Mouse (Mus musculus) spleen, adult 2 months (tissue): ENCODE results near the gene Cap1. TPM values are rescaled to one million over a fixed set of nuclear protein-coding genes. Genes with fewer than 3 reads are reported as not detected.

Experiments used
- DNase-seq, 2 experiments: peaks; one replicate each; pipeline versions ENCODE4 v3.0.0 to v3.0.0-alpha.2; 2012 to 2021; ENCODE audit warnings: low spot score in 2 of 2, low read depth in 1 of 2
- H3K27ac ChIP-seq: fragments of 200-500 bp; 2 replicates; pipeline ENCODE4 v1.5.1; 2012; ENCODE audit warnings: low read length, inconsistent platforms; ENCODE audit not compliant: insufficient read depth
- H3K27me3 ChIP-seq: fragments of 200-500 bp; 2 replicates; pipeline ENCODE4 v1.6.1; 2012; ENCODE audit warnings: mild to moderate bottlenecking, moderate library complexity, low read length, inconsistent platforms; ENCODE audit not compliant: control insufficient read depth, insufficient read depth
- H3K36me3 ChIP-seq: fragments of 200-500 bp; 2 replicates; pipeline ENCODE4 v1.6.1; 2012; ENCODE audit warnings: mild to moderate bottlenecking, low read length, inconsistent platforms; ENCODE audit not compliant: control insufficient read depth, insufficient read depth
- H3K4me1 ChIP-seq: fragments of 200-500 bp; 2 replicates; pipeline ENCODE4 v1.6.1; 2011; ENCODE audit warnings: inconsistent platforms; ENCODE audit not compliant: control insufficient read depth, insufficient read depth, insufficient read length
- H3K4me3 ChIP-seq: fragments of 200-500 bp; 2 replicates; pipeline ENCODE4 v1.5.1; 2011; ENCODE audit warnings: mild to moderate bottlenecking, inconsistent platforms; ENCODE audit not compliant: insufficient read depth, insufficient read length; ENCODE audit errors: extremely low read depth
- CTCF ChIP-seq: fragments of 200-500 bp; IDR thresholded peaks from 2 replicates; pipeline ENCODE4 v1.5.1; 2011; ENCODE audit warnings: mild to moderate bottlenecking, inconsistent platforms; ENCODE audit not compliant: insufficient read depth, insufficient read length, insufficient replicate concordance; ENCODE audit errors: extremely low read depth
- POLR2A ChIP-seq: fragments of 200-500 bp; IDR thresholded peaks from 2 replicates; pipeline ENCODE4 v1.6.1; 2011; ENCODE audit warnings: low read depth, low read length, inconsistent platforms
- WGBS: fragments of 180-500 bp; shearing (Covaris S2); methylation state at CpG from one replicate; pipeline ENCODE4 v1.1.7; 2018; 5-methylcytosine and 5-hydroxymethylcytosine counted together
- polyA plus RNA-seq: library from polyadenylated mRNA; depleted of rRNA; stranded (reverse); fragments of >200 nt; gene quantifications from 2 replicates; pipeline ENCODE4 v1.2.3, GENCODE M21; 2012; rRNA removed

The Cap1 gene
- polyA plus RNA-seq: 108 and 116 TPM in 2 replicates

GRCm38 (mm10) chr4:122885768-122886578 is at the start of gene Cap1:
Cap1 (minus strand) TSS chr4:122886056.
- H3K4me3 ChIP-seq: peak within 1 kb of the TSS; percentile 83
- H3K27me3 ChIP-seq: no peaks in the 10 kb centered on the region
- peak; percentile 94 to 97 for DNase-seq
- peaks cover 2% of the 10 kb centered on the region; the same call in 1 of the 2 replicates for H3K36me3 ChIP-seq
- under 1% methylated on average over 49 of the region's 49 CpGs for WGBS
- peaks cover 16% of the 10 kb centered on the region for H3K4me1 ChIP-seq
- TF ChIP-seq POLR2A: peak; percentile 97
- TF ChIP-seq CTCF: no peak
- peak within 1 kb of the TSS; percentile 99 for H3K27ac ChIP-seq

- TF ChIP-seq POLR2A: no peak
- TF ChIP-seq CTCF: no peak
- no peaks in the 10 kb centered on the region for H3K36me3 ChIP-seq
- peak overlapping the region; percentile 48 for H3K4me3 ChIP-seq
- peak overlapping the region; percentile 95 for H3K27ac ChIP-seq
- 10% methylated on average over 3 of the region's 3 CpGs for WGBS
- peak; percentile 71 for DNase-seq
- H3K4me1 ChIP-seq: peaks cover 12% of the 10 kb centered on the region; the same call in 1 of the 2 replicates
- no peaks in the 10 kb centered on the region for H3K27me3 ChIP-seq
These were observed 48.0 kb upstream of the Cap1 start for GRCm38 (mm10) chr4:122933857-122934256.

- no peak for TF ChIP-seq CTCF
- TF ChIP-seq POLR2A: no peak
- WGBS: 20% methylated on average over 3 of the region's 3 CpGs
- H3K4me3 ChIP-seq: peak overlapping the region; percentile 48
- no peaks in the 10 kb centered on the region for H3K27me3 ChIP-seq
- peak; percentile 39 for DNase-seq
- H3K27ac ChIP-seq: peak overlapping the region; percentile 95
- no peaks in the 10 kb centered on the region for H3K36me3 ChIP-seq
- H3K4me1 ChIP-seq: peaks cover 12% of the 10 kb centered on the region; the same call in 1 of the 2 replicates
These were observed 47.3 kb upstream of the Cap1 start for GRCm38 (mm10) chr4:122933051-122933591.

- Histone ChIP-seq H3K27ac (peak overlapping the region; percentile 95), H3K4me1 (peaks cover 12% of the 10 kb centered on the region; the same call in 1 of the 2 replicates), H3K36me3 (no peaks in the 10 kb centered on the region), H3K27me3 (no peaks in the 10 kb centered on the region), H3K4me3 (no peak overlapping the region; the same call in none of the 2 replicates)
- no peak for TF ChIP-seq CTCF
- no peak for TF ChIP-seq POLR2A
- DNase-seq: no peak
- 57% methylated on average over 8 of the region's 8 CpGs for WGBS
These were observed 46.6 kb upstream of the Cap1 start for GRCm38 (mm10) chr4:122932239-122932978.

DNA sequence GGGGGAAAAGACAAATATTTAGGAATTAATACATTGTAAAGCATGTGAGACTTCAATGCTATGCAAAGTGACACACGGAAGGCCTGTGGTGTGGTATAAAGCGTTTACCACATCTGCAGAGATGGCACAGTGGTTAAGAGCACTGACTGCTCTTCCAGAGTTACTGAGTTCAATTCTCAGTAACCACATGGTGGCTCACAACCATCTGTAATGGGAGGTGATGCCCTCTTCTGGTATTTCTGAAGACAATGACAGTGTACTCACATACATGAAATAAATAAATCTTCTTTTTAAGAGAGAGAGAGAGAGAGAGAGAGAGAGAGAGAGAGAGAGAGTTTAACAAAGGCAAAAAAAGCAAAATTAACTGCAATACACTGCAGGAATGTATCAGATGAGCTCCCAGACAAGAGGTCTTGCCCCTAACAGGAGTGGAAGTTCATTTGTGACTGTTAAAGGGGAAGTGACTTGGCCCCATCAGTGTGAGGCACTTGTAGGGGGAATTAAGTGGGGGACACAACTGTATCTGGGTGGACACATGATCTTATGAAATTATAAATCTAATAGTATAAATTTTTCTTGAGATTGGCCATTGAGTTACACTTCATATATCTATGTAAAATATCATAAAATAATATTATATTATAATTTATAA is 45.2 kb upstream of the Cap1 start:
- Histone ChIP-seq H3K4me1 (peaks cover 12% of the 10 kb centered on the region; the same call in 1 of the 2 replicates), H3K27me3 (no peaks in the 10 kb centered on the region), H3K36me3 (no peaks in the 10 kb centered on the region), H3K27ac (no peak overlapping the region), H3K4me3 (no peak overlapping the region)
- no peak for DNase-seq
- WGBS: 80% methylated on average over 2 of the region's 2 CpGs
- no peak for TF ChIP-seq POLR2A
- no peak for TF ChIP-seq CTCF

- no peaks in the 10 kb centered on the region for H3K27me3 ChIP-seq
- TF ChIP-seq POLR2A (no peak), CTCF (no peak)
- H3K4me1 ChIP-seq: peaks cover 10% of the 10 kb centered on the region; the same call in 1 of the 2 replicates
- 60% methylated on average over 15 of the region's 15 CpGs for WGBS
- no peak overlapping the region for H3K4me3 ChIP-seq
- no peaks in the 10 kb centered on the region for H3K36me3 ChIP-seq
- H3K27ac ChIP-seq: no peak overlapping the region
- no peak for DNase-seq
These were observed 37.8 kb upstream of the Cap1 start for GRCm38 (mm10) chr4:122923392-122924344.
